Mouse (Mus musculus): ENCODE results near the gene Hist1h2ah. TPM values are rescaled to one million over a fixed set of nuclear protein-coding genes. Genes with fewer than 3 reads are reported as not detected.
"Not testable (repeated sequence)": the region's sequence is repeated elsewhere in the genome, so short reads cannot be mapped to it uniquely, and the experiment has no call there.

The Hist1h2ah gene
- total and polyA plus RNA-seq, 3 experiments, result 2.3 to 628 (median 8.1) TPM

DNA sequence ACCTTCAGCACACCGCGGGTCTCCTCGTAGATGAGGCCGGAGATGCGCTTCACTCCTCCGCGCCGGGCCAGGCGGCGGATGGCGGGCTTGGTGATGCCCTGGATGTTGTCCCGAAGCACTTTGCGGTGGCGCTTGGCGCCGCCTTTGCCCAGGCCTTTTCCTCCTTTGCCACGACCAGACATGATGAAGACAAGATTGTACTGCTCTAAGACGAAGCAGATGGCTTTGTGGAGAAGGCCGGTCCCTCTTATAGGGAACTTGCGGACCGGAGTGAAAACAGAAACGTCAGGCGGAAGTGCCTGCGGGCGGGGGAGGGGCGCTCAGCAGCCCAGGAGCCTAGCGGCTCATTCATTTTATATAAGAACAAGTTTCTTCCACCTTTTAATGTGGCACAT, 5.8 kb upstream of the Hist1h2ah start, which contains the start of gene Hist1h4i:
Gene Hist1h4i (minus strand): TSS at position 221 of the 395 bp plus-strand sequence.
- H3K79me2 ChIP-seq (replicated peaks; ENCODE audit: control insufficient read depth, extremely low read depth, insufficient read depth, poor library complexity, severe bottlenecking); H3K36me3 ChIP-seq (replicated peaks in 1 of 2; ENCODE audit: control insufficient read depth in 1 of 2, insufficient read depth in 1 of 2, low read length in 1 of 2); H3K9me3 ChIP-seq (replicated peaks; ENCODE audit: low read length); H3K27me3 ChIP-seq (replicated peaks); dilution Hi-C loops (cut with MboI; ENCODE audit: extremely low pct_ligation_motif_present, extremely low pct_unique_long_range_greater_than_20kb, low sequenced_read_pairs): not testable (repeated sequence)
- TF ChIP-seq MXI1 (IDR thresholded peaks at IDR 0.05; ENCODE audit: low read depth, low read length) (0 out of 2 replicates have a peak, but pooled peaks have one; percentile 45), SIN3A (IDR thresholded peaks at IDR 0.05; ENCODE audit: low read length) (peak; percentile 74; the same call in 1 of the 2 replicates), POLR2A (IDR thresholded peaks at IDR 0.05; ENCODE audit: low read depth, low read length) (peak; percentile 96), ETS1 (conservative IDR thresholded peaks at IDR 0.05; ENCODE audit: low read depth, low read length) (0 out of 2 replicates have a peak, but pooled peaks have one; percentile 24), RCOR1 (conservative IDR thresholded peaks at IDR 0.05; ENCODE audit: low read depth, low read length) (peak; percentile 98), ELF1 (IDR thresholded peaks at IDR 0.05; ENCODE audit: low read depth, low read length) (peak; percentile 88), MEF2A (IDR thresholded peaks at IDR 0.05; ENCODE audit: borderline replicate concordance, low read depth, low read length) (peak; percentile 29; the same call in 1 of the 2 replicates), HCFC1 (IDR thresholded peaks at IDR 0.05; ENCODE audit: low read depth, low read length) (peak; percentile 84), ZMIZ1 (IDR thresholded peaks at IDR 0.05; ENCODE audit: low read depth, low read length) (peak; percentile 99), TCF12 (IDR thresholded peaks at IDR 0.05; ENCODE audit: low read depth, low read length) (peak; percentile 73), UBTF (IDR thresholded peaks at IDR 0.05; ENCODE audit: low read depth, low read length) (peak; percentile 97), CHD2 (IDR thresholded peaks at IDR 0.05; ENCODE audit: low read length) (peak; percentile 81), BHLHE40 (IDR thresholded peaks at IDR 0.05; ENCODE audit: low read depth, low read length) (peak; percentile 4; the same call in 1 of the 2 replicates), NELFE (IDR thresholded peaks at IDR 0.05; ENCODE audit: low read depth, low read length) (peak; percentile 99), TBP (conservative IDR thresholded peaks at IDR 0.05; ENCODE audit: low read depth, low read length) (peak; percentile 98), POLR2AphosphoS2 (IDR thresholded peaks at IDR 0.05; ENCODE audit: low read depth, low read length) (peak; percentile 50; the same call in 1 of the 2 replicates)
- peaks cover 0 to 42% of the 10 kb centered on the region in 2 experiments; a peak in 2 of 4 replicates for H3K4me1 ChIP-seq (ENCODE audit: control insufficient read depth in 1 of 2, insufficient read depth in 2 of 2)
- H3K4me2 ChIP-seq (ENCODE audit: insufficient read depth, low read depth, poor library complexity, severe bottlenecking), result peak within 1 kb of the TSS; percentile 96
- in situ Hi-C loops (cut with MboI; ENCODE audit: low pct_ligation_motif_present, low pct_unique_long_range_greater_than_20kb, low sequenced_read_pairs), result loop anchor here (10.0 to 25.0 kb wide), 2 partner anchors 1384 to 1721 kb away; partner anchors contain the start of genes Abt1, Hist1h1a, Hist1h2ab and Hist1h3a
- peak within 1 kb of the TSS; percentile 96 for H3K27ac ChIP-seq (ENCODE audit: insufficient read depth, low read depth)
- peak within 1 kb of the TSS; percentile 81 for H3K9ac ChIP-seq (ENCODE audit: insufficient read depth, low read depth)
- peak within 1 kb of the TSS; percentile 41 to 67 (median 48) for H3K4me3 ChIP-seq (replicated peaks in 1 of 3; ENCODE audit: low read depth in 2 of 3, low read length in 2 of 3, poor library complexity in 1 of 3)
- DNase-seq (ENCODE audit: extremely low read depth), result peak; percentile 95

DNA sequence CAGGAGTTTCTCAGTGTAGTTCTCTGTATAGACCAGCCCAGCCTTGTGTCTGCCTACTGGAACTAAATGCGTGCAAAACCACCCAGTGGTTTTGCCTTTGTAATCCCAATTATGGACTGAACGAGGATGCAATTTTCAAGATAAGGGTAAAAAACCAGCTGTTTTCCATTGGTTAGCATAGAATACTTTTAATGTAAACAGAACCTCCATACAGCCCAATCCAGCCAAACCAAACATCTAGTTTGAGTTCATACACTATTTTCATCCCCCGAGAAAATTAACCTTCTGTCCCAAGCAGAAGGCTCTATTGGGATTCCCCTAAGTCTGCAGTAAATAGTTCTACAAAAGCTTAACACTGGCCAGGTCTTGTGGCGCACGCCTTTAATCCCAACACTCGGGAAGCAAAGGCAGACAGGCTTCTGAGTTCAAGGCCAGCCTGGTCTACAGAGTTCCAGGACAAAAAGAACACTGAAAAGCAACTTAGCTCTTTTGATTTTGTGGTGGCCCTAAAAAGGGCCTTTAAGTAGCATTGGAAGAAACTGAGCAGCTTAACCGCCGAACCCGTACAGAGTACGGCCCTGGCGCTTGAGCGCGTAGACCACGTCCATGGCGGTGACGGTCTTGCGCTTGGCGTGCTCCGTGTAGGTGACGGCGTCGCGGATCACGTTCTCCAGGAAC, 5.2 kb upstream of the Hist1h2ah start:
- Histone ChIP-seq H3K27ac (ENCODE audit: insufficient read depth, low read depth) (peak overlapping the region; percentile 96), H3K27me3 (replicated peaks) (no peaks in the 10 kb centered on the region), H3K4me3 (replicated peaks in 1 of 3; ENCODE audit: low read depth in 2 of 3, low read length in 2 of 3, poor library complexity in 1 of 3) (peak overlapping the region; percentile 36 to 67 (median 41)), H3K9me3 (replicated peaks; ENCODE audit: low read length) (no peaks in the 10 kb centered on the region), H3K9ac (ENCODE audit: insufficient read depth, low read depth) (peak overlapping the region; percentile 81), H3K4me1 (ENCODE audit: control insufficient read depth in 1 of 2, insufficient read depth in 2 of 2) (peaks cover 0 to 37% of the 10 kb centered on the region in 2 experiments; a peak in 2 of 4 replicates), H3K36me3 (replicated peaks in 1 of 2; ENCODE audit: control insufficient read depth in 1 of 2, insufficient read depth in 1 of 2, low read length in 1 of 2) (no peaks in the 10 kb centered on the region), H3K79me2 (replicated peaks; ENCODE audit: control insufficient read depth, extremely low read depth, insufficient read depth, poor library complexity, severe bottlenecking) (no peaks in the 10 kb centered on the region), H3K4me2 (ENCODE audit: insufficient read depth, low read depth, poor library complexity, severe bottlenecking) (peak overlapping the region; percentile 96)
- in situ Hi-C loops (cut with MboI; ENCODE audit: low pct_ligation_motif_present, low pct_unique_long_range_greater_than_20kb, low sequenced_read_pairs), result loop anchor here (10.0 to 25.0 kb wide), 2 partner anchors 1384 to 1722 kb away; partner anchors contain the start of genes Abt1, Hist1h1a, Hist1h2ab and Hist1h3a
- peak; percentile 81 for DNase-seq (ENCODE audit: extremely low read depth)
- dilution Hi-C loops (cut with MboI; ENCODE audit: extremely low pct_ligation_motif_present, extremely low pct_unique_long_range_greater_than_20kb, low sequenced_read_pairs), result no loop called here
- TF ChIP-seq ZMIZ1 (IDR thresholded peaks at IDR 0.05; ENCODE audit: low read depth, low read length) (peak; percentile 99), MEF2A (IDR thresholded peaks at IDR 0.05; ENCODE audit: borderline replicate concordance, low read depth, low read length) (peak; percentile 25; the same call in 1 of the 2 replicates), POLR2A (IDR thresholded peaks at IDR 0.05; ENCODE audit: low read depth, low read length) (peak; percentile 80; the same call in 1 of the 2 replicates), RAD21 (IDR thresholded peaks at IDR 0.05; ENCODE audit: low read depth, low read length) (no peak), SMC3 (IDR thresholded peaks at IDR 0.05; ENCODE audit: low read depth, low read length) (peak; percentile 32; the same call in 1 of the 2 replicates), MYC (IDR thresholded peaks at IDR 0.05; ENCODE audit: low read depth, low read length) (peak; percentile 67; the same call in 1 of the 2 replicates), ZNF384 (IDR thresholded peaks at IDR 0.05; ENCODE audit: low read depth, low read length) (no peak), UBTF (IDR thresholded peaks at IDR 0.05; ENCODE audit: low read depth, low read length) (no peak; the same call in none of the 2 replicates), POLR2AphosphoS2 (IDR thresholded peaks at IDR 0.05; ENCODE audit: low read depth, low read length) (peak; percentile 100), USF2 (conservative IDR thresholded peaks at IDR 0.05; ENCODE audit: low read depth, low read length) (peak; percentile 18; the same call in 1 of the 2 replicates), GABPA (IDR thresholded peaks at IDR 0.05; ENCODE audit: insufficient replicate concordance, low read depth, low read length) (no peak), NELFE (IDR thresholded peaks at IDR 0.05; ENCODE audit: low read depth, low read length) (no peak), E2F4 (IDR thresholded peaks at IDR 0.05; ENCODE audit: insufficient replicate concordance, low read depth, low read length) (no peak), NRF1 (IDR thresholded peaks at IDR 0.05; ENCODE audit: low read depth, low read length) (0 out of 2 replicates have a peak, but pooled peaks have one; percentile 30), SIN3A (IDR thresholded peaks at IDR 0.05; ENCODE audit: low read length) (peak; percentile 74), PAX5 (IDR thresholded peaks at IDR 0.05; ENCODE audit: low read length) (no peak), IRF4 (IDR thresholded peaks at IDR 0.05; ENCODE audit: low read depth, low read length) (peak; percentile 59), CHD1 (IDR thresholded peaks at IDR 0.05; ENCODE audit: low read depth, low read length) (peak; percentile 96), MAX (IDR thresholded peaks at IDR 0.05; ENCODE audit: low read length) (no peak; the same call in 1 of the 2 replicates), ETS1 (conservative IDR thresholded peaks at IDR 0.05; ENCODE audit: low read depth, low read length) (peak; percentile 19; the same call in 1 of the 2 replicates)
